Mouse (Mus musculus) lung, embryonic 16.5 days (tissue): ENCODE data around the gene Hist1h3e. TPM values are rescaled to one million over a fixed set of nuclear protein-coding genes. Genes with fewer than 3 reads are reported as not detected.
A peak's percentile ranks its signal among the peaks of the same experiment; 100 is the strongest.
"Not testable (repeated sequence)": the region's sequence is repeated elsewhere in the genome, so short reads cannot be mapped to it uniquely, and the experiment has no call there.

Source experiments
- ATAC-seq: fragments of 200-750 bp; cut with Nextera tagmentation; 2 replicates; pipeline ENCODE4 v1.8.0; 2017; ENCODE audit warnings: low read depth, mild to moderate bottlenecking, moderate library complexity
- H3K27ac ChIP-seq: fragments of 300-500 bp; sonication (generic); 2 replicates; pipeline ENCODE4 v1.5.1; 2014; ENCODE audit warnings: mild to moderate bottlenecking, control low read depth, low read length
- H3K27me3 ChIP-seq: fragments of 300-500 bp; sonication (generic); 2 replicates; pipeline ENCODE4 v1.6.1; 2014; ENCODE audit warnings: low read depth, low read length, mixed read lengths; ENCODE audit not compliant: control insufficient read depth, insufficient read depth
- H3K36me3 ChIP-seq: fragments of 300-500 bp; sonication (generic); 2 replicates; pipeline ENCODE4 v1.6.1; 2014; ENCODE audit warnings: low read length; ENCODE audit not compliant: control insufficient read depth, insufficient read depth
- H3K4me1 ChIP-seq: fragments of 300-500 bp; sonication (generic); replicated peaks from 2 replicates; pipeline ENCODE4 v1.6.1; 2014; ENCODE audit warnings: low read length, mixed read lengths; ENCODE audit not compliant: control insufficient read depth, insufficient read depth
- H3K4me2 ChIP-seq: fragments of 300-500 bp; sonication (generic); 2 replicates; pipeline ENCODE4 v1.6.1; 2014; ENCODE audit warnings: low read depth, low read length, control low read depth
- H3K4me3 ChIP-seq: fragments of 300-500 bp; sonication (generic); 2 replicates; pipeline ENCODE4 v1.5.1; 2014; ENCODE audit warnings: mild to moderate bottlenecking, low read length, control low read depth
- H3K9ac ChIP-seq: fragments of 300-500 bp; sonication (generic); 2 replicates; pipeline ENCODE4 v1.6.1; 2014; ENCODE audit warnings: low read length, control low read depth
- H3K9me3 ChIP-seq: fragments of 300-500 bp; sonication (generic); 2 replicates; pipeline ENCODE4 v1.6.1; 2016; ENCODE audit warnings: low read length; ENCODE audit not compliant: control insufficient read depth
- WGBS: fragments of 180-500 bp; shearing (Covaris S2); extraction: QIAGEN DNeasy Blood & Tissue Kit; methylation state at CpG from one replicate; pipeline ENCODE4 v1.1.7; 2014; 5-methylcytosine and 5-hydroxymethylcytosine counted together
- polyA plus RNA-seq: library from polyadenylated mRNA; unstranded; fragments of >200 nt; fragmentation: Nextera tagmentation; extraction: Ambion mirVana; gene quantifications from 2 replicates; pipeline ENCODE4 v1.2.1, GENCODE M21; 2015

The Hist1h3e gene
- polyA plus RNA-seq, 1 experiment from 2014 or later = 7.8 TPM

DNA sequence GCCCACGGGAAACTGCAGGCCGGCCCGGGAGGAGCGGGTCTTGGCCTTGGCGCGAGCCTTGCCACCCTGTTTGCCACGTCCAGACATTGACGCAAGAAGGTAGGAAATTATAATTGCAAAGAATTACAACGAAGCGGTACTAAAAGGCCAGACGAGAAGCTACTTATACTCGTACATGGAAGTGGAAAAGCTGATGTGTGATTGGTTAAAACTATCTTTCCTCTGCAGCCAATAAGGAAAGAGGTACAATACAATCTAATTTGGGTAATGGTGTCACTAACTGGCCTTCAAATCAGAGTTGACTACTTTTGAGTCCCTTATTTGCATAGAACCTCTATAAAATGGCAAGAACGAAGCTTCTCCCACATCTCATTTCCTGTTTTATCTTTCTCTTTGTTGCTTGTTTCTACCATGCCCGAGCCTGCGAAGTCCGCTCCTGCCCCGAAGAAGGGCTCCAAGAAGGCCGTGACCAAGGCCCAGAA is 8.9 kb upstream of the Hist1h3e start, which contains the start of the genes Hist1h2ae and Hist1h2bg:
TSS of gene Hist1h2ae (minus strand) at position 199 of the 482 bp plus-strand sequence.
TSS of gene Hist1h2bg (plus strand) at position 375 of the 482 bp plus-strand sequence.
- Histone ChIP-seq H3K9me3 (no peaks in the 10 kb centered on the region), H3K4me2 (peak within 1 kb of the TSS; percentile 85), H3K4me1 (peaks cover 2% of the 10 kb centered on the region; the same call in 1 of the 2 replicates), H3K27me3 (no peaks in the 10 kb centered on the region), H3K9ac (peak within 1 kb of the TSS; percentile 70), H3K36me3 (no peaks in the 10 kb centered on the region), H3K27ac (peak within 1 kb of the TSS; percentile 98), H3K4me3 (peak within 1 kb of the TSS; percentile 52)
- peak; percentile 89 for ATAC-seq
- under 1% methylated on average over 18 of the region's 18 CpGs for WGBS

DNA sequence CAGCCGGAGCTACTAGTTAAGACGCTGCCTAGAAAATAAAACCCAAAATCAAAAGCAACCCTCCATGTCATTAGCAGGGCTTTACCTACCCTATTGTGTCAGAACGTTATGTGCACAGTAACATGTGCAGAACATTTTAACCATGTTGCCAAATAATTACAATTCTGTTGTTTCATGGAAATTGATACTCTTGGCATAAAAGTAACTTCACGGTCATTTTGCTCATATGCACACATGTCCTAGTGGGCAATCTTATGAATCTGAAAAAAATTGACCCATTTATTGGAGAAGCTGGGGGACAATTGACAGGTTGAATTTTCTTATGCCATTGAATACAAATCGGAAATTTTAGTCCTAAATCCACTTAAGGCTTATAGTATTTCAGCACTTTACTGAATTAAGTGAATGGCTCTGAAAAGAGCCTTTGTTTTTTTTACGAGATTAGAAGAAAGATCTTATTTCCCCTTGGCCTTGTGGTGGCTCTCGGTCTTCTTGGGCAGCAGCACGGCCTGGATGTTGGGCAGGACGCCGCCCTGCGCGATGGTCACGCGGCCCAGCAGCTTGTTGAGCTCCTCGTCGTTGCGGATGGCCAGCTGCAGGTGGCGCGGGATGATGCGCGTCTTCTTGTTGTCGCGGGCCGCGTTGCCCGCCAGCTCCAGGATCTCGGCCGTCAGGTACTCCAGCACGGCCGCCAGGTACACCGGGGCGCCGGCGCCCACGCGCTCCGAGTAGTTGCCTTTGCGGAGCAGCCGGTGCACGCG is 8.3 kb upstream of the Hist1h3e start:
- ATAC-seq = peak; percentile 6; the same call in 1 of the 2 replicates
- peak overlapping the region; percentile 42 for H3K4me2 ChIP-seq
- peak overlapping the region; percentile 98 for H3K27ac ChIP-seq
- under 1% methylated on average over 15 of the region's 41 CpGs for WGBS
- not testable (repeated sequence) for H3K9me3 ChIP-seq, H3K4me1 ChIP-seq, H3K27me3 ChIP-seq, H3K36me3 ChIP-seq
- peak overlapping the region; percentile 62 for H3K9ac ChIP-seq
- H3K4me3 ChIP-seq = peak overlapping the region; percentile 44

DNA sequence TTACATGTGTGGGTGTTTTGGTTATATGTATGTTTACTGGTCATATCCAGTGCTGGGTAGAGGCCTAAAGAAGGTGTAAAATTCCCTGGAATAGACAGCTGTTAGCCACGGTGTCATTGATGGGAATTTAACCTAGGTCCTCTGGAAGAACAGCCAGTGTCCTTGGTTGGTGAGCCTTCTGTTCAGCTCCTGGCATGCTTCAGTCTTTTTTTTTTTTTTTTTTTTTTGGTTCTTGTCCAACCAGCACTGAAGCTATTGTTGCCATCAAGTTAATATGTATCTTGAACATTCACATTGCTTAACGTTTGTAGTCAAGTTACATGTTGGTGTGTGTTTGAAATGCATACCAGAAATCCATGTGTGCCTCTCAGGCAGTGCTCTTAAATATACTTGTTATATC is 2.3 kb upstream of the Hist1h3e start:
- H3K27me3 ChIP-seq = no peaks in the 10 kb centered on the region
- H3K4me1 ChIP-seq = no peaks in the 10 kb centered on the region
- H3K9ac ChIP-seq = no peak overlapping the region
- H3K4me3 ChIP-seq = no peak overlapping the region
- no peaks in the 10 kb centered on the region for H3K9me3 ChIP-seq
- ATAC-seq = no peak
- H3K27ac ChIP-seq = no peak overlapping the region
- H3K4me2 ChIP-seq = no peak overlapping the region
- 65% methylated on average over 2 of the region's 2 CpGs for WGBS
- H3K36me3 ChIP-seq = no peaks in the 10 kb centered on the region

DNA sequence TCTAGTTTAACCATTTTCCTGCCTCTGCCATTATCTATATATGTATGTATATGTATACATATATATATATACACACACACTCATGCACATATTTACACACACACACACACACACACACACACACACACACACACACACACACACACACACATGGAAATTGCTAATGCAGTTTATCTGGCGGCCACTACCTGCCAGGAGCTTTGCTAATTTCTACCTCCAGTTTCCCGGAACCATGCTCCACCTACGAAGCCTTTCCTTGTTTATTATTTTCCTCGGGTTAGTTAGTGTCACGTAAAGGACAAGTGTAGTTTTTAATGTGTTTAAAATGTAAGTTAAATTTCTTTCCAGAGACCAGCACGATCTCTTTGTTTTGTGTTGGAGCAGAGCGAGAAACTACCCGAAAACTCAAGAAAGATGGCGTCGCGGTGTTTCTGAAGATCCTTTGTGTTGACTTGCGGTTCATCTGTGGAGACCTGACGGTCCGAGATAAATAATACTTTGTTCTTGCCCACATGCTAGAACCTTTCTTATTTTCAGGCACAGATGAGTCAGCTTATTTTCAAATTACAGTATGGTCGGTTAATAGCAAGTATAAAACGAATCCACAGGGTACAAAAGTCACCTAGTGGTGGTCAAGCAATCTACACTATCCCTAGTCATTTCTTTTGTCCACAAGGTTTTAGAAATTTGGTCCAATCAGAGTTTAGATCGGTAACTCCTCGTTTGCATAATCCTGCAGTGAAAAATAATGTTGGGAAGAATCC is 712 bp upstream of the Hist1h3e start:
- Histone ChIP-seq H3K4me1 (no peaks in the 10 kb centered on the region), H3K4me2 (peak overlapping the region; percentile 61), H3K27ac (peak overlapping the region; percentile 99), H3K9me3 (no peaks in the 10 kb centered on the region), H3K9ac (peak overlapping the region; percentile 63), H3K27me3 (no peaks in the 10 kb centered on the region), H3K36me3 (no peaks in the 10 kb centered on the region), H3K4me3 (peak overlapping the region; percentile 49)
- ATAC-seq = peak; percentile 69
- WGBS = 2% methylated on average over 18 of the region's 18 CpGs

DNA sequence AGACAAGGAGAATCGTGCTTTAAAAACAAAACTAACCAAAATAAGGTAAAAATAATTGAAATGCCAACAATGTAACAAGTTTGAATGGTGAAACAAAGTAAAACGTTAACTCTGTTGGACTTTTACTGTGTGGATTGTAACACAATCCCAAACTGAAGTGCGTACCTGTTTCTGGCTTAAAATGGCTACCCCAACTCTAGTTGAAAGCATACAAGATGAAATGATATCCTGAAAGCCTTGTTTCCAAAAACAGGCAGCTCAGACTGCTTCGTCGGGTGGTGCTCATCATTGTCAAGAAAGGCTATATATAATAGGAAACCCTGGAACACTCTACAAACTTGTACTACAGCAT is 662 bp downstream of the Hist1h3e start:
- H3K27me3 ChIP-seq, H3K9me3 ChIP-seq, H3K4me1 ChIP-seq, H3K36me3 ChIP-seq, ATAC-seq: not testable (repeated sequence)
- 0% methylated on average over 2 of the region's 5 CpGs for WGBS
- H3K27ac ChIP-seq = peak overlapping the region; percentile 99; the same call in 1 of the 2 replicates
- peak overlapping the region; percentile 63 for H3K9ac ChIP-seq
- peak overlapping the region; percentile 61 for H3K4me2 ChIP-seq
- H3K4me3 ChIP-seq = peak overlapping the region; percentile 49

DNA sequence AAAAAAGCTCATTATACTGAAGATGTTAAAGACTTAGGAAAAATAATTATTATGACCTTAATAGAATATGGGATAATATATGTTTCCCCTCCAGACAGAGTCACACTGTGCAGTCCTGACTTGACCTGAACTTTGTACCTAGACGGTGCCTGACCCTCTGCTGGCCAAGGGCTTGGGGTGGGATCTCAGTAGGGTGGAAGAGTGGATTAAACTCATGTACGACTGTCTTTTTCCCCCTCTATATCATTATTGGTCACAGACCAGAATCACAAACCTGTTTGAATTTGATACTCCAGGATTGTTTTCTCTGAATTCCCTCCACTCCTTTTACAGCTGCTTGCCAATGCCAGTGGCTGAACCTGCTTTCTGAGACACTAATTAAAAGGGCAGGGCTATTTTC is 1.5 kb downstream of the Hist1h3e start:
- 17% methylated on average over 2 of the region's 2 CpGs for WGBS
- not testable (repeated sequence) for H3K4me3 ChIP-seq, H3K36me3 ChIP-seq, ATAC-seq, H3K4me1 ChIP-seq, H3K27me3 ChIP-seq, H3K9me3 ChIP-seq
- Histone ChIP-seq H3K4me2 (peak overlapping the region; percentile 29), H3K27ac (peak overlapping the region; percentile 52; the same call in 1 of the 2 replicates), H3K9ac (peak overlapping the region; percentile 39; the same call in 1 of the 2 replicates)

DNA sequence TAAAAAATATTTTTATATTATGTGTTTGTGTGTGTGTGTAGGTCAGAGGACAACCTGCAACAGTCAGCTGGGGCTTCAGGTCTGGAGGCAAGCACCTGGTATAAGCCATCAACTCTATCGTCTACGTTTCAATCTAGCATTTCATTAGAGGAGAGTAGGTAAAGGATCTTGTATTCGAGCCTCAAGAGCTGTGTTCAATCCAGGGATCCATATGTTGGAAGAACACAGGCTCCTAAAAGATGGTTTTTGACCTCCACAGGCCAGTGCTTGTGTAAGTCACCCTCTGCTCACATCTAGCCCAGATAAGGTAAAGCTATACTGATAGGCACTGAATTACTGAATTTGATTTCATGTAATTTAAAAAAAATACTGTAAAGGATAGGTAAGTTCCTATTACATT is 5.3 kb downstream of the Hist1h3e start:
- ATAC-seq = no peak
- peak overlapping the region; percentile 22; the same call in 1 of the 2 replicates for H3K4me3 ChIP-seq
- peak overlapping the region; percentile 45; the same call in 1 of the 2 replicates for H3K9ac ChIP-seq
- peak overlapping the region; percentile 82 for H3K4me2 ChIP-seq
- H3K27me3 ChIP-seq = no peaks in the 10 kb centered on the region
- H3K27ac ChIP-seq = peak overlapping the region; percentile 75
- H3K36me3 ChIP-seq = no peaks in the 10 kb centered on the region
- no peaks in the 10 kb centered on the region for H3K9me3 ChIP-seq
- WGBS = 57% methylated on average over 3 of the region's 3 CpGs
- peaks cover 10% of the 10 kb centered on the region for H3K4me1 ChIP-seq

DNA sequence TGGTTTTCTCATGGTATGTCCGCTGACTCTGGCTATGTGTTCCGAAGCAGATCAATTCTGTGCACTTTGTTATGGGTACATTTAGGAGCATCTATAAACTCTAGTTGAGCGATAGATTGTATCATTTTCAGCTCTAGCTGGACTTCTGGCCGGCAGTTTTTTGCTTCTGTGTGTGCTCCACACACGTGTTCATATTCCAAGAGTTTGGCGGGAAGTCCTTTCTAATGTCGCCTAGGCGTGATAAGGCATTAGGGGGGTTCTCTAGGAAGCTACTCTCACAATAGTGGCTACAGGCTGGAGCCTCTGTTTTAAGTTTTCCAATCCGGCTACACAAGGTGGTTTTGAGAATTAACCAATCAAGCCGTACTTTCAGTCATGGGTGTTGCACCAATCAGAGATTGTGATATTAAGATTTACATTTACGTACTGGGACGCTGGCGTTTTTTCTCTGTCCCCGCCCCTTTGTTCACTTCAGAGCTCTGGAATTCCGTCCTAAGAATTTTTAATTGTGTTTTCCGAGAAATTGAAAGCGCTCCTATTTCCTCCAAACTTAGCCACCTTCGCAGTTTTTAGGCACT is 6.2 kb downstream of the Hist1h3e start:
- Histone ChIP-seq H3K4me2 (peak overlapping the region; percentile 82), H3K4me1 (peaks cover 10% of the 10 kb centered on the region), H3K9me3 (no peaks in the 10 kb centered on the region), H3K4me3 (peak overlapping the region; percentile 69), H3K36me3 (no peaks in the 10 kb centered on the region), H3K9ac (peak overlapping the region; percentile 87), H3K27me3 (no peaks in the 10 kb centered on the region), H3K27ac (peak overlapping the region; percentile 98)
- ATAC-seq = peak; percentile 78
- 0% methylated on average over 18 of the region's 18 CpGs for WGBS
